Mouse (Mus musculus) forebrain, embryonic 14.5 days (tissue): ENCODE data around the gene Cbx5. TPM values are rescaled to one million over a fixed set of nuclear protein-coding genes. Genes with fewer than 3 reads are reported as not detected.

Experiments used
- ATAC-seq: fragments of 200-750 bp; cut with Nextera tagmentation; 2 replicates; pipeline ENCODE4 v1.8.0; 2017; ENCODE audit warnings: mild to moderate bottlenecking, moderate library complexity
- DNase-seq: peaks from one replicate; pipeline ENCODE4 v3.0.0-alpha.2; 2015; ENCODE audit warnings: low spot score
- H3K27ac ChIP-seq: fragments of 300-500 bp; sonication (generic); 2 replicates; pipeline ENCODE4 v1.5.1; 2014; ENCODE audit warnings: low read depth, mild to moderate bottlenecking, control low read depth, low read length, moderate library complexity
- H3K27me3 ChIP-seq: fragments of 300-500 bp; sonication (generic); replicated peaks from 2 replicates; pipeline ENCODE4 v1.6.1; 2014; ENCODE audit warnings: low read length, control low read depth, mixed read lengths; ENCODE audit not compliant: control insufficient read depth, insufficient read depth
- H3K36me3 ChIP-seq: fragments of 300-500 bp; sonication (generic); 2 replicates; pipeline ENCODE4 v1.6.1; 2014; ENCODE audit warnings: low read length, control low read depth; ENCODE audit not compliant: control insufficient read depth, insufficient read depth
- H3K4me1 ChIP-seq: fragments of 300-500 bp; sonication (generic); 2 replicates; pipeline ENCODE4 v1.6.1; 2014; ENCODE audit warnings: antibody characterized with exemption, low read length, control low read depth; ENCODE audit not compliant: control insufficient read depth, insufficient read depth
- H3K4me2 ChIP-seq: fragments of 300-500 bp; sonication (generic); 2 replicates; pipeline ENCODE4 v1.6.1; 2014; ENCODE audit warnings: mild to moderate bottlenecking, control low read depth, low read length
- H3K4me3 ChIP-seq: fragments of 300-500 bp; sonication (generic); 2 replicates; pipeline ENCODE4 v1.5.1; 2014; ENCODE audit warnings: low read depth, low read length, control low read depth
- H3K9ac ChIP-seq: fragments of 300-500 bp; sonication (generic); 2 replicates; pipeline ENCODE4 v1.6.1; 2014; ENCODE audit warnings: mild to moderate bottlenecking, low read length, control low read depth, moderate library complexity
- H3K9me3 ChIP-seq: fragments of 300-500 bp; sonication (generic); replicated peaks from 2 replicates; pipeline ENCODE4 v1.6.1; 2016; ENCODE audit warnings: low read length, control low read depth, mixed read lengths; ENCODE audit not compliant: control insufficient read depth
- WGBS: fragments of 180-500 bp; shearing (Covaris S2); extraction: QIAGEN DNeasy Blood & Tissue Kit; methylation state at CpG from one replicate; pipeline ENCODE4 v1.1.7; 2014; 5-methylcytosine and 5-hydroxymethylcytosine counted together
- polyA plus RNA-seq: library from polyadenylated mRNA; unstranded; fragments of >200 nt; fragmentation: Nextera tagmentation; extraction: Ambion mirVana; gene quantifications from 2 replicates; pipeline ENCODE4 v1.2.1, GENCODE M21; 2014

Gene Cbx5
- polyA plus RNA-seq, 1 experiment from 2014 or later = 154 TPM

DNA sequence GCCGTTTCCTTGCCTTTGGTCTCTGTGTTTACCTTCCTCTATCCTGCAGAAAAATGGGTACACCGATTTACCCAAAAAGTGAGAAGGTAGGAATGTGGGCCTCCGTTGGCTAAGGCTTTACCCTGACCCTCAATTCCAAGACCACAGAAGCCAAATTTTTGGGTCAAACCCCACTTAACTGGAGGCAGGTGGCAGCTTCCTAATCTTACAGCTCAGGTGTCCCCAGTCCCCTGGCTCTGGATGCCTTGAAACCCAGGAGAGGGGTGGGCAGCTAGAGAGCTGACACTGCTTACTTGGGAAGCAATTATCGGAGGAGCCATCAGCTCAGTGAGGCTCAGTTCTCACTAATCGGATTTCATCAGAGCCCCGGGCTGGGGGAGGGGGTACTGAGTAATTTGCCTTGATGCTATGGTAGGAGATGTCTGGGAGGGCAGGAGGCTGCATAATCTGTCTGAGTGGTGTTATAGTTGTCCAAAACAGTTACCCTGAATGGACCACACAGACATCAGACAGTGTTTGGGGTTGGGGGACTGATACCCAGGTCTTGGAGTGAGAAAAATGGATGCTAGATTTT, 72.5 kb downstream of the Cbx5 start, which contains the start of gene Smug1:
Gene Smug1, minus strand, starts transcription at position 51 of the 574 bp plus-strand sequence.
- H3K27me3 ChIP-seq = peaks cover 63% of the 10 kb centered on the region
- no peak within 1 kb of the TSS for H3K4me2 ChIP-seq
- no peaks in the 10 kb centered on the region for H3K36me3 ChIP-seq
- WGBS = 23% methylated on average over 6 of the region's 6 CpGs
- no peak within 1 kb of the TSS for H3K27ac ChIP-seq
- peaks cover 20% of the 10 kb centered on the region for H3K4me1 ChIP-seq
- H3K4me3 ChIP-seq = no peak within 1 kb of the TSS
- H3K9me3 ChIP-seq = no peaks in the 10 kb centered on the region
- DNase-seq = no peak
- no peak within 1 kb of the TSS for H3K9ac ChIP-seq
- no peak for ATAC-seq

DNA sequence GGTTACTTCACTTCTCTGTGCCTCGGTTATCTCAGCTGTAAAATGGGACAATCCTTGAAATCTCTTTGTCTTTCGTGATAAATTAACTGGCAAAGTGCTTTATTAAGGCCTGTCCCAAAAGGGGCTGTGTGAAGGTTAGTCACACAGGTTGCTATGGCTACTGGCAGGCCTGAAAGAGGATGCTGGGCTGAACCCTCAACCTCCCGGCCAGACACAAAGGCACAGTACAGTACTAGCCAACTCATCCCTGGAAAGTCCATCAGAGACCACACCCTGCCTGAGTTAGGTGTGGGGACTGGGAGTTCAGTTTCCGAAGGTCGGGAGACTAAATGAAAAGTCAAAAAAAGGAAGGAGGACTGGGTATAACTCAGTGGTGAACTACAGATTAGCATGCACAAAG, 73.7 kb downstream of the Cbx5 start:
- peaks cover 51% of the 10 kb centered on the region for H3K27me3 ChIP-seq
- no peak overlapping the region for H3K9ac ChIP-seq
- WGBS = 34% methylated on average over 5 of the region's 5 CpGs

DNA sequence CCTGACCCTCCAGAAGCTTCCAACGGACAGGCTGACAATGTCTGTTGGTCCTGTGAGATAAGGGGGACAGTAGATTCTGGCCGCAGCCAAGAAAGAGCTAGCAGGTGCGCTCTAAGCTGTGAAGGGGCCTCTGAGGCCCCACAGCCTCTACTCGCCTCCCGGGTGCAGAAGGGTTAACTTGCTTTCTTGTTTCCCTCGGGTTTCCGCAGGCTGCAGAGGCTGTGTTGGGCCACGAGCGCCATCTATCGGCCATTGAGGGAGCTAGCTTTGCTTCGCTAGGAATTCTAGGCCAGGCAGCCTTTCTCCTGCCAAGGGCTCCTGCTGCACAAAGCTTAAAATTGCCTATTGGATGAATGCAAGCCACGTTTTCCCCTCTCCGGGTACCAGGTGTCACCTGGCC, 74.2 kb downstream of the Cbx5 start:
- DNase-seq (peak; percentile 96), ATAC-seq (peak; percentile 47)
- WGBS = 0% methylated on average over 13 of the region's 13 CpGs
- H3K36me3 ChIP-seq = no peaks in the 10 kb centered on the region
- H3K4me2 ChIP-seq = no peak overlapping the region
- no peaks in the 10 kb centered on the region for H3K9me3 ChIP-seq
- peaks cover 20% of the 10 kb centered on the region for H3K4me1 ChIP-seq
- H3K27ac ChIP-seq = no peak overlapping the region
- peak overlapping the region; percentile 32; the same call in 1 of the 2 replicates for H3K9ac ChIP-seq
- H3K27me3 ChIP-seq = peaks cover 46% of the 10 kb centered on the region
- no peak overlapping the region for H3K4me3 ChIP-seq

More for the DNA sequence above, 73.7 kb downstream of the Cbx5 start:
- Histone ChIP-seq H3K9me3 (no peaks in the 10 kb centered on the region), H3K4me1 (peaks cover 20% of the 10 kb centered on the region), H3K27ac (no peak overlapping the region), H3K36me3 (no peaks in the 10 kb centered on the region), H3K4me3 (no peak overlapping the region), H3K4me2 (no peak overlapping the region)
- DNase-seq = no peak
- ATAC-seq = no peak

DNA sequence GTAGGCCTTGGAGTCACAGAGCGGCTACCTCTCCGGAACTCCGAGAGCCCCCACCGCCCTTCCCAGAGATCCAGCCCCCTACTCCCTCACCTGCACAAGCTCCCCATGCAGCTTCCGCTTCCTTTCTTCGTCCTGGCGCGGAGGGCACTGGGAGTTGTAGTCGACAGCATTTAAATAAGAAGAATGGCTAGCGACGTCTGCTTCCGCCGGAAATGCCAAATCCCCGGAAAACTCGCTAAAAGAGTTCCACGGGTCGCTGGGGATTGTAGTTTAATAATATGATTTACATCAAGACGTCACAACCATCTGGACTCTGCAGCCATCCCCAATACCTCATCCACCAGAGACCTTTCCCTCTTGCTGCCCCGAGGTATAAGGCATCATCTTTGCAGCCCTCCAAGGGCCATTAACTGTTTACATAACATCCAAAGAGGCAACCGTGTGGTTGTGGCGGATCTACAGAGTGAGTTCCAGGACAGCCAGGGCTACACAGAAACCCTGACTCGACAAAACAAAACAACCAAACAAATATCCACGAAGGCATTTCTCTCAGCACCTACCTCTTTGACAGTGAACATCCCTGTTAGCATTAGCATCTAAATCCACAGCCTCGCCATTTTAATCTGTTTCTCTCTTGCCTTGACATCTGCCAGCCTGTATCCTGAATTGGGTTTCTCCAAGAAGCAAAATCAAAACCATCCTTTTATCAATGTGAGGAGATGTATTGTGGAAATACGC, 76.3 kb downstream of the Cbx5 start:
- Histone ChIP-seq H3K27ac (no peak overlapping the region), H3K9ac (peak overlapping the region; percentile 59), H3K4me2 (peak overlapping the region; percentile 65), H3K4me3 (peak overlapping the region; percentile 51), H3K4me1 (peaks cover 7% of the 10 kb centered on the region; the same call in 1 of the 2 replicates), H3K9me3 (no peaks in the 10 kb centered on the region), H3K36me3 (no peaks in the 10 kb centered on the region), H3K27me3 (peaks cover 26% of the 10 kb centered on the region)
- 8% methylated on average over 25 of the region's 25 CpGs for WGBS
- ATAC-seq (peak; percentile 94), DNase-seq (peak; percentile 99)

DNA sequence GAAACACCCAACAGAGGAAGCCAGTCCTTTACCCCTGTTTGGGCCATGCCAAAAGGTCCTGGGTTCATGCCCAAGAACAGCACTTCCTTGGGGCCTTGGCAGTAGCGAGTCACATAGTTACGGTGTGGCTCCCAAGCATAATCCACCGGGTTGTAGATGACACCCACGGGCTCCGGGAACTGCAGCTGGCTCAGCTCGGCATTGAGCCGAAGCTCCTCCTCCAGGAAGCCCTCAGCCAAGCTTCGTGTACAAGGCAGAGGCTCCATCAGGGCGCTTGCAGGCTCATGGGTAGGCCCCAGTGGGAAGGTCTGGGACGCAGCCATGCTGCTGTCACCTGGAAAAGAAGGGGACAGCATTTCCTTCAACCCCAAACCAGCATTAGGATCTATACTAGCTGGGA, 82.0 kb downstream of the Cbx5 start:
- H3K4me3 ChIP-seq = no peak overlapping the region
- DNase-seq (no peak), ATAC-seq (no peak)
- H3K36me3 ChIP-seq = 0 out of 2 replicates have a peak, but pooled peaks cover 7% of the 10 kb centered on the region
- H3K9me3 ChIP-seq = no peaks in the 10 kb centered on the region
- no peak overlapping the region for H3K27ac ChIP-seq
- no peak overlapping the region for H3K9ac ChIP-seq
- no peak overlapping the region for H3K4me2 ChIP-seq
- no peaks in the 10 kb centered on the region for H3K27me3 ChIP-seq
- 71% methylated on average over 10 of the region's 10 CpGs for WGBS
- peaks cover 3% of the 10 kb centered on the region; the same call in 1 of the 2 replicates for H3K4me1 ChIP-seq

DNA sequence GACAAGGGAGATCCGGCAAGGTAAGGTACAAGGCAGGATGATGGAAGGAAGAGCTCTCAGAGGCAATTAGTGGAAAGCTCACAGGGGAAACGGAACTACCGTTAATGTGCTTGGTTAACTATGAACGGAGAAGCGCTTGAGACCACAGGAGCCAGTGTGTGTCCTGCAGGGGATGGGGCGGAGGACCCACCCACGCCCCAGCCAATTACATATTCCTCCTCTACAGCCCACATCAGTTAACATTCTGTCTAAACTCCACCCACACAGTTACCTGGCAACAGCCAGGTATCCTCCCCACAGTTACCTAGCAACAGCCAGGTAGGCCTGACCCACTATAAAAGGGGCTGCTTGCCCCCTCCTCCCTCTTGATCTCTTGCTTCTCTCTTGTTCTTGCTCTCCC, 82.7 kb downstream of the Cbx5 start:
- Histone ChIP-seq H3K4me1 (no peaks in the 10 kb centered on the region), H3K27me3 (no peaks in the 10 kb centered on the region), H3K9me3 (no peaks in the 10 kb centered on the region), H3K9ac (no peak overlapping the region), H3K27ac (no peak overlapping the region), H3K4me3 (no peak overlapping the region), H3K36me3 (0 out of 2 replicates have a peak, but pooled peaks cover 7% of the 10 kb centered on the region), H3K4me2 (no peak overlapping the region)
- no peak for DNase-seq
- ATAC-seq = no peak
- 43% methylated on average over 7 of the region's 7 CpGs for WGBS

DNA sequence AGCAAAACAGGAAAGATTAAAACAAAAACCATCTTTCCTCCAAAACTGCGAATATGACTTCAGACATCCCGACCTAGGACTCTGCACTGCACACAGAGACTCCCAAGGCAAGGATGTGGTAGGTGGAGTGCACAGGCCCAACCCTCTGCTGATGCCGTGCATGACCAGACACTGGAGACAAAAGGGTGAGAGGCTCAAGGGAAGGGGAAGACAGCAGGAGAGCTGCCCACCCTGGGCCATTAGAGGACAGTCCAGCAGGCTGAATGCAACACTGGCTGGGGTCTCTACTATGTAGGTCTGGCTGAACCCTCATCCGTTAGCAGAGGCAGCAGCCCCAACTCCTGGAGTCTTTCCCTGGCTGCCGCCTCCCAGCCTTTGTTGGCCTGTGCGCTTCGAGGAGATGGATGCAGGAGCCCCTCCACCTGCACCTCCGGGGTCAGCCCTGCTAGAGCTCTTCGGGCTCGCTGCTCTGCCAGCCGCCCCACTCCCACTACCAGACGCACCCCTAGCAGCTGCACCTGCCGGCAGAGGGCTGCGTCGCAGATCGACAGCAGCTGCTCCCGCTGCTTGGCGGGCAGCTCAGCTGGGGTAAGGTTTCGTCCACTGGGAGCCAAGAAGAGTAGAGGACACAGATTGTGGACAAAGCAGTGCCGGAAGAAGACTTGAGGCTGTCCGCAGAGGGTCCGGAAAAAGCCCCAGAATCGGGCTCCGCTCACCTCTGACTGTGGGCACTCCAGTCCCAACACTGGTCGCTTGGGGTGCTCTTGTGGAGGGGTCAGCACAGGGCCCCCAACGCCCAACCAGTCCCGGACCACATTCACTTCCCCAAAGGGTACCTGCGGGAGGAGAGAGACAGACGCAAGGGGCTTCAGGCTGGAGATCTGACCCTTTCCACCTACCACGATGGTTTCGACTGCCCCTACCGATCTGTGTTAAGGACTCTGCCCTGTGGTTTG, 84.0 kb downstream of the Cbx5 start:
- 22% methylated on average over 32 of the region's 32 CpGs for WGBS
- no peaks in the 10 kb centered on the region for H3K27me3 ChIP-seq
- no peaks in the 10 kb centered on the region for H3K4me1 ChIP-seq
- ATAC-seq = peak; percentile 78
- no peak for DNase-seq
- 0 out of 2 replicates have a peak, but pooled peaks cover 7% of the 10 kb centered on the region for H3K36me3 ChIP-seq
- H3K9me3 ChIP-seq = no peaks in the 10 kb centered on the region
- no peak overlapping the region for H3K4me3 ChIP-seq
- 0 out of 2 replicates have a peak overlapping the region, but pooled peaks have one; percentile 2 for H3K9ac ChIP-seq
- H3K4me2 ChIP-seq = no peak overlapping the region
- H3K27ac ChIP-seq = no peak overlapping the region

DNA sequence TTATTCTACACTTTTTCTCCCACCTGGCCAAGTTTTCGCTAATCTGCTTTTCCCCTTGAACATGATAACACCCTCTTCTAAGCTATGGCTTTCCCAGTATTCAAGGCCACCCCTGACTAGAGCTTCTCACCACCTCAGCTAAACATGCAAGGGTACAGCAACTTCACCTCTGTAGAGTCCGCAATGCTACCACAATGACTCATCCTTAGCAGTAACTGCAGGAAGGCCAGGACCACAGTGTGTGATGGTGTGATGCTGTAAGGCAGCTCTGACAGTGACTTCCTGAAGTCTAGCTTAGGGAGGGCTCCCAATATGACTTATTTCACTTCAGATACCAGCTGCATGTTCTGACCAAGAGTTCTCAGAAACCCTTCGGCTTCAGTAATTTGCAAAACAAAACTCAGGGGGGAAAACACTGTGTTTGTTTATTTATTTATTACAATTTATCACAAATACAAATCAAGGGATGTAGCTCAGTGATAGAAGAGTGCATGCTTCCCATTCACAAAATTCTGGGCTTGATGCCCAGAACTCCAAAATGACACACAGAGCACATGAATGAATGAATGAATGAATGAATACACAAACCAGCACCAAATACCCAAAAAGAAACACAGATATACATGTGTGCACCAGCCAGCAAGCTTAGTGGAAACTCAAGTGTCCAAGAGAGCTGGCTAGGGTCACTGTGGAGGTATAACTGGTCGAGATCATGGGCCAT, 86.6 kb downstream of the Cbx5 start:
- 0 out of 2 replicates have a peak, but pooled peaks cover 7% of the 10 kb centered on the region for H3K36me3 ChIP-seq

More for the DNA sequence above, 86.6 kb downstream of the Cbx5 start:
- Histone ChIP-seq H3K4me3 (no peak overlapping the region), H3K9ac (no peak overlapping the region), H3K27me3 (no peaks in the 10 kb centered on the region), H3K27ac (no peak overlapping the region), H3K4me1 (peaks cover 1% of the 10 kb centered on the region; the same call in 1 of the 2 replicates), H3K4me2 (no peak overlapping the region), H3K9me3 (no peaks in the 10 kb centered on the region)
- WGBS = 80% methylated on average over 4 of the region's 4 CpGs
- DNase-seq = no peak
- ATAC-seq = no peak
